Mouse (Mus musculus) thymus, postnatal 4 days (tissue): ENCODE measurements around the gene Prg2.

Experiments
- DNase-seq: peaks from one replicate; pipeline ENCODE4 v3.0.0; 2021

Prg2 gene

DNA sequence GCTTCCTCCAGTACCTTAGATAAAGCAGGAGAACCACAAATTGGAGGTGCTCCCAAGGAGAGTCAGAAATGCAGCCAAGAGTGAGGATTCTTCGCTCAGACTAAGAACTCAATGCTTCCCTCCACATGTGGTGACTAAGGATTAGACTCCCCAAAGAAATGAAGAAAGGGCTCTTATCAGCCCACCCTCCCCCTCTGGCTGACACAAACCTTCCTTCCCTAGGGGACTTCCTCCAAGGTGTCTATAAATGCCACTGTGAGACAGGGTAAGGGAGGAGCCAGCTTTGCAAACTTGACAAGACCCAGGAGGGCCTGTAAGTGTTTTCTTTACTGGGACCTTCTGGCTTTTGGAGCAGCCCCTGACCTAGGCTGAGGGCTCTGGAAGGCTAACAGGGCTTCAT lies at the start of gene Prg2:
TSS of gene Prg2 (plus strand) at position 274 of the 400 bp plus-strand sequence.
- DNase-seq = no peak

GRCm38 (mm10) chr2:84933992-84934648 lies 46.1 kb upstream of the Prg2 start:
- no peak for DNase-seq

GRCm38 (mm10) chr2:84934649-84935007 lies 45.6 kb upstream of the Prg2 start:
- DNase-seq = no peak

DNA sequence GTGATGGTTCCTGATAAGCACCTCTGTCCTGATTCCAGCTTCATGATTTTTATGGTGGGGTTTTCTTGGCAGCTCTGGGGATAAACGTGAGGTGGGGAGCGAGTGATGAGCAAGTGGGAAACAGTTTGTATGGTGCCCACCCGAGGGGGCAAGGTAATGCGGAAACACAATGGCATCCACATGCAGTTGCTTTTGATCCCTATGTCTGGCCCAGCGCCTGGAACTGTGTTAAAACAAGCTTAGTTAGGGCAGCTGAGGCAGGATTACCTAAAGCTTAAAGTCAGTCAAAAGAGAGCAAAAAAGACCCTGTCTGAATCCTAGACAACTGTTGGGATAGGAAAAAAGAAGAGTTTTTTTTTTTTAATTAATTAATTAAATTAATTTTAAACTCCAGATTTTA lies 45.2 kb upstream of the Prg2 start:
- no peak for DNase-seq

DNA sequence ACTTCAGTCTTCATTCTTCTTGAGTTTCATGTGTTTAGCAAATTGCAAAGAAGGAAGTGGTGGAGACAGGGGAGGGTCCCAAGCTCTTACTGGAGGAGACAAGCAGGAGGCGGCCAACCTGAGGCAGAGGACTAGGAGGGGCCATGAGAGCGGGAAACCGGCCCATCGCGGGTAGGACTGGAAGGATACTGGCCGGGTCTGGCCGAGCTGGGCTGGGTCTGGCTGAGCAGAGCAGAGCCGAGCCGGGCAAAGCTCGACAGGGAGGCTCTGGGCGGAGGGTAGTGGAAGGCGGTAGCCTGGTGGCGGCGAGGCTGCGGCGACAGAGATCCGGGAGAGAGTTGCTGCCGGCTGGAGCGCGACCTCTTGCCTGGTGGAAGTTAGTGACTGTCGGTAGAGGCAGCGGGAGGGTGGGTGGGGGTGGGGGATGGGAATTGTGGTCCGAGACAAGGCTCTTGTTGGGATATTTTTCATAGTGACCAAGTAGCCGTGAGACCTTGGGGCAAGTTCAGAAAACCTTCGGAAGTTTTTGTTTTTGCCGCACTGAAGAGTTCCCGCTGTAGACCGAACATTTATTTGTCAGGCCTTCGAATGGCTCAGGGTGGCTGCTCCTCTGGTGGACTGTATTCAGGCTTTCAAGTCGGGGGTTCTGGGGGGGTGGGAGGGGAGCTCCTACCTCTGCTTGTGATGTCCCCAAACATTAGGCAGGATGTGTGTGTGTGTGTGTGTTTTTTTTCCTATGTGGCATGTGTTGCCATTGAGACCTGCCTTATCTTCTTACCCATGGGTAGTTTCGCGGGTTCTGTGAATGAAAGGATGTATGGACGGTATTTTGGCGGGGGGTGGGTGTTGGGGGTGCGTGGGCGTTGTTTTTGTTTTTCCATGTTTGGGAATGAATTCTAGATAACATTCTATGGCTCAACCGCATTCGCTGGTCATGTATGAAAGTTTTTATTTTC lies 43.5 kb upstream of the Prg2 start, which contains the start of gene Slc43a3:
TSS of gene Slc43a3 (plus strand) at position 106 of the 956 bp plus-strand sequence.
- peak; percentile 75 for DNase-seq

- no peak for DNase-seq
These were observed 42.6 kb upstream of the Prg2 start for GRCm38 (mm10) chr2:84937491-84938150.

DNA sequence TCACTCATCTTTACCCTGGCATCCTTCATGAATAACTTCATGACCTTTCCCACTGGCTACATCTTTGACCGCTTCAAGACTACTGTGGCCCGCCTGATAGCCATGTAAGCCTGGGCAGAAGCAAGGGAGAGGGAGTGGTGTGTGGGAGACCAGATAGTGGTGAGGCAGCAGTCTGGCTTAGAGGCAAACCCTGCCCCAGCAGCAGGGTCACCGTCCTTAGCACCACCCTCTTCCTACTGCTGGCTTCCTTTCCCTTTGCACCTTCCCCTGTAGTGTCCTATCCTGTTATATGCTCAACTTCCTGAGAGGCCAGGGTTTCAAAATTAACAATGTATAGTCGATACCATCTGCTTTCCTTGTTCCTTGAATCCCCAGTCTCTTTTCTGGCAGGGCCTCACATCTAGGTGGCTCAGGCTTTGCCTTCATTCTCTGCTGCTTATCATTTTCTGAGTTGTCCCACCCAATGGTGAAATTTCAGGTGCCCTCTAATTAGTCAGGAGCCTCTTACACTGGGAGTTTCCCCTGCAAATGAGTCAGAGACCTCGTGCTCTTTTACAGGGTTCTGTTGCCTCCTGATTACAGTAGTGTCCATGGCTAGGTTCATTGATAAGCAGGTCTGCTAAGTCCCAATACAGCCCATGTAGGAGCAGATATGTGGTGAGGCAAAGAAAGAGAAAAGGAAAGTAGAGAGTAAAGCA lies 41.9 kb upstream of the Prg2 start:
- no peak for DNase-seq

GRCm38 (mm10) chr2:84939306-84939705 lies 41.0 kb upstream of the Prg2 start:
- no peak for DNase-seq

GRCm38 (mm10) chr2:84939711-84940110 lies 40.5 kb upstream of the Prg2 start:
- DNase-seq = no peak

DNA sequence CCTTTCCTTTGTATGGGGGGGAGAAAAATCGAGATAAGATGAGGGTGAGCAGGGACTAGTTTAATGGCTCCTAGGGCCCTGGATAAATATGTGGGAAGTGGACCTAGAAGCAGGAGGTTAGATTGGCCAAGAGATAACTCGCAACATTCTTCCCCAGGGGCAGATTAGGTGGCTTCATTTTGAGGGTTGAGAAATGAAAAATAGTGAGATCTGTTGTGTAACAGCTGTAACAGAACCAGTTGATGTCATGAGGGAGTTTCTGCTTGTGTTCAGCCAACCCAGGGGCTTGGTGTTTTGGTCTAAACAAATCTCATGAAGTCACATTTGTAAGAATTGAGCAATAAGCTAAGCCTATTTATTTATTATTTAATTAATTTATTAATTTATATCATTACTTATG lies 38.9 kb upstream of the Prg2 start:
- DNase-seq = no peak

- no peak for DNase-seq
These were observed 38.5 kb upstream of the Prg2 start for GRCm38 (mm10) chr2:84941795-84942194.

- DNase-seq = no peak
These were observed 33.0 kb upstream of the Prg2 start for GRCm38 (mm10) chr2:84947154-84947771.

- DNase-seq = no peak
These were observed 32.0 kb upstream of the Prg2 start for GRCm38 (mm10) chr2:84948252-84948651.

DNA sequence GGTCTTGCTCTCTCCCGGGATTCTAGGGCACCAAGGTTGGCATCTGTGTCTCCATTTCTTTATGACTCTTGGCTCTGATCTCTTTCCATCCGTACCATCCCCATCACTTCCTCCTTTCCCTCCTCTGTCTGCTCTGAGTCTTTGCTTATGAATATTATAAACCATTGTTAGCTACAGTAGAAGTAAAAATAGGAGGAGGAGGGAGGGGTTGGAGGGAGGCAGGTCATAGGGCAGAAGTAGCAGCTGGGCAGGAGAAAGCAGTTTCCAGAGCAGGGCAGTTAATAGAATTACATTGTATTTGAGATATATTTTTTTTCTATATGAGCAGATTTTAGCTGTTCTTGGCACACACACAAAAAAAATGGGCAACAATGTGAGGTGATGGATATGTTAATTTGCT lies 31.5 kb upstream of the Prg2 start:
- no peak for DNase-seq

GRCm38 (mm10) chr2:84951027-84951426 lies 29.2 kb upstream of the Prg2 start:
- no peak for DNase-seq

DNA sequence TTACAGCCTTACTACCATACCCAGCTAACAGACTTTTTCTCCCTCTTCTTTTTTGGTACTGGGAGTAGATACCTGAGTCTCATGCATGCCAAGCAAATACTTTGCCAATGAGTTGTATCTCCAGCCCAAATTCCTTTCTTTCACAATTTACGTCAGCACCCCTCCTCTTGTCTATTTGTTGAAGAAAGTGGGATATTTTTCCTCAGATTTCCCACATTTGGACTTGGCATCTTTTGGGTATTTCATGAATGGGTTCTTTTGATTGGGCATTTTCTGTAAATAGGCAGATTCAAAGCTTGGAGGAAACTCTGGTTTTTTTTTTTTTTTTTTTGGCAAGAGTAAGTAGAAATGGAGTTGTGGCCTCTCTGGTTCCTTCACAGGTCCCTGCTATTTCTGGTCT lies 28.0 kb upstream of the Prg2 start:
- DNase-seq = no peak

- no peak for DNase-seq
These were observed 27.6 kb upstream of the Prg2 start for GRCm38 (mm10) chr2:84952693-84953092.

GRCm38 (mm10) chr2:84955435-84955834 lies 24.8 kb upstream of the Prg2 start:
- no peak for DNase-seq

DNA sequence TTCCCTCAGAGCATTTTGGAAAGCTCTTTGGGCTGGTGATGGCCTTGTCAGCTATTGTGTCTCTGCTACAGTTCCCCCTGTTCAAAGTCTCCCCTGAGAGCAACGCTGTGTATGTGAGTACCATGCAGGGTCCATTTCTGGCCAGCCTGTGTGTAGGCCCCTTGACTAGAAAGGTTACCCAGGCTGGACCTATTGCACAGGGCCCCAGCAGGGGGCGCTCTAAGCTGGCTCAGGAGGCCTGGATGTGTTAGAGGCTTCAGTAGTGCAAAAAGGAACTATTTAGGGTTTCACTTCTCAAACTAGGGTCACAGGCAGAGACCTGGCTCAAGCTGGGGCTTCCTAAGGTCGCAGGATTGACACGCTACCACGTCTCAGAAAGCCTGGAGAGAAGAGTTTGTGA lies 24.0 kb upstream of the Prg2 start:
- DNase-seq = peak; percentile 82

GRCm38 (mm10) chr2:84958588-84959264 lies 21.5 kb upstream of the Prg2 start:
- no peak for DNase-seq

DNA sequence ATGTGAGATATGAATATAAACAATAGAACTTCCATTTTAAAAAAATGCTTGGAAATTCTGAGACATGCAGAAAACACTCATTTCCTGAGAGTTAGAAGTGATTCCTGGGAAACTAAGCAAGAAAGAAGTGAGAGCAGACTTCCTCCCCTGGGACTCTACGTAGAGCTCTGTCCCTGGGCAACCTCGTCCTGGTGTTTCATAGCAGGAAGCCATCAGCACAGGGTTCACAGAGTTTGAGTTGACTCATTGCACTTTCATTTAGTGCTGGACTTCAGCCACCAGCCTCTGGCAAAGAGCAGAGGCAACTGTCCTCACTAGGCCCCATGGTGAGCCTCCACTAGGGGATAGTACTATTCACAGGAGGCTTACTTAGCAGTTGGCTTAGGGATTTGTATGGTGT lies 19.0 kb upstream of the Prg2 start:
- DNase-seq = no peak

GRCm38 (mm10) chr2:84961901-84962300 lies 18.4 kb upstream of the Prg2 start:
- DNase-seq = no peak
